Comparison of ENCODE assay signal across 15 mouse cellular contexts in genomic region chr17:45087022-45087421, GRCm38 (mm10).
DNase-seq lines count a peak whose midpoint lies in the region; ATAC-seq and TF ChIP-seq lines count a peak whose summit lies in the region.
"Had no signal": no experiment of that assay in that cellular context is flagged by ENCODE, and none has a peak within 500 bp of the region (broad histone marks: within the 10 kb centered on the region; RNA-seq: fewer than 3 reads in every experiment).

No protein-coding gene starts in this region.

- no peak overlapping the region for H3K9ac ChIP-seq in lung, postnatal 0 days (replicated peaks; ENCODE audit: low read depth)
- no peak overlapping the region for H3K9ac ChIP-seq in neural tube, embryonic 15.5 days (replicated peaks)
- H3K9ac ChIP-seq: embryonic facial prominence, embryonic 15.5 days; heart, embryonic 15.5 days; hindbrain, embryonic 15.5 days; midbrain, embryonic 13.5 days had no signal

- no peaks in the 10 kb centered on the region for H3K27me3 ChIP-seq in lung, postnatal 0 days (replicated peaks; ENCODE audit: insufficient read depth, low read length)
- no peaks in the 10 kb centered on the region for H3K27me3 ChIP-seq in neural tube, embryonic 15.5 days (replicated peaks)
- H3K27me3 ChIP-seq: embryonic facial prominence, embryonic 15.5 days; heart, embryonic 15.5 days; hindbrain, embryonic 15.5 days; midbrain, embryonic 13.5 days had no signal

- no peak for TF ChIP-seq POLR2A in lung, adult 2 months (IDR thresholded peaks at IDR 0.05; ENCODE audit: borderline replicate concordance, extremely low read depth, low read depth, low read length)

- H3K4me1 ChIP-seq in lung, postnatal 0 days (ENCODE audit: insufficient read depth, low read depth, low read length): no peaks in the 10 kb centered on the region
- H3K4me1 ChIP-seq in lung, adult 2 months (ENCODE audit: control insufficient read depth, insufficient read depth, low read length): no peaks in the 10 kb centered on the region
- peaks cover 2% of the 10 kb centered on the region for H3K4me1 ChIP-seq in neural tube, embryonic 15.5 days
- H3K4me1 ChIP-seq: heart, embryonic 15.5 days; midbrain, embryonic 13.5 days had no signal

- WGBS in lung, postnatal 0 days: 42% methylated on average over 5 of the region's 5 CpGs
- 64% methylated on average over 5 of the region's 5 CpGs for WGBS in lung, adult 2 months
- 80% methylated on average over 5 of the region's 5 CpGs for WGBS in neural tube, embryonic 15.5 days

- DNase-seq in adrenal gland, adult 2 months: peak; percentile 8
- DNase-seq in adrenal gland, adult 18-20 months (ENCODE audit: low spot score in 2 of 2): no peak
- DNase-seq in lung, postnatal 0 days (ENCODE audit: low spot score): peak; percentile 14
- DNase-seq in lung, adult 2 months: no peak
- DNase-seq in kidney, postnatal 10 days: peak; percentile 58
- peak; percentile 45 for DNase-seq in urinary bladder, postnatal 25 days (ENCODE audit: low spot score)
- DNase-seq in right cerebral cortex, adult 18-20 months: no peak
- DNase-seq: cerebellum, adult 8-10 months; gastrocnemius, postnatal 25 days; lung, postnatal 10 days had no signal

- TF ChIP-seq CTCF in lung, postnatal 0 days (IDR thresholded peaks at IDR 0.05): no peak
- TF ChIP-seq CTCF in lung, adult 2 months (IDR thresholded peaks at IDR 0.05; ENCODE audit: insufficient read depth, low read length): no peak

- no peak for ATAC-seq in lung, postnatal 0 days
- ATAC-seq in neural tube, embryonic 15.5 days (ENCODE audit: low FRiP score): no peak
- ATAC-seq: midbrain, embryonic 13.5 days had no signal

- no peaks in the 10 kb centered on the region for H3K9me3 ChIP-seq in lung, postnatal 0 days (ENCODE audit: low read length)
- H3K9me3 ChIP-seq in neural tube, embryonic 15.5 days (replicated peaks): no peaks in the 10 kb centered on the region
- H3K9me3 ChIP-seq: embryonic facial prominence, embryonic 15.5 days; heart, embryonic 15.5 days; hindbrain, embryonic 15.5 days; midbrain, embryonic 13.5 days had no signal

- no peak for TF ChIP-seq EP300 in lung, postnatal 0 days (IDR thresholded peaks at IDR 0.05)

- no peaks in the 10 kb centered on the region for H3K36me3 ChIP-seq in lung, postnatal 0 days (ENCODE audit: insufficient read depth, low read length)
- no peaks in the 10 kb centered on the region for H3K36me3 ChIP-seq in neural tube, embryonic 15.5 days
- H3K36me3 ChIP-seq: embryonic facial prominence, embryonic 15.5 days; heart, embryonic 15.5 days; hindbrain, embryonic 15.5 days; midbrain, embryonic 13.5 days had no signal

- no peak overlapping the region for H3K27ac ChIP-seq in lung, postnatal 0 days (ENCODE audit: low read length)
- H3K27ac ChIP-seq in neural tube, embryonic 15.5 days (replicated peaks): no peak overlapping the region
- H3K27ac ChIP-seq: embryonic facial prominence, embryonic 15.5 days; heart, embryonic 15.5 days; hindbrain, embryonic 15.5 days; midbrain, embryonic 13.5 days had no signal

- H3K4me3 ChIP-seq in lung, postnatal 0 days (ENCODE audit: low read depth, low read length): no peak overlapping the region
- H3K4me3 ChIP-seq in lung, adult 2 months (replicated peaks; ENCODE audit: extremely low read depth, low read depth, low read length): no peak overlapping the region
- H3K4me3 ChIP-seq in neural tube, embryonic 15.5 days (replicated peaks): no peak overlapping the region
- H3K4me3 ChIP-seq: embryonic facial prominence, embryonic 15.5 days; heart, embryonic 15.5 days; hindbrain, embryonic 15.5 days; midbrain, embryonic 13.5 days had no signal

- H3K4me2 ChIP-seq in lung, postnatal 0 days (replicated peaks; ENCODE audit: low read depth, low read length): no peak overlapping the region
- no peak overlapping the region for H3K4me2 ChIP-seq in neural tube, embryonic 15.5 days
- H3K4me2 ChIP-seq: embryonic facial prominence, embryonic 15.5 days; heart, embryonic 15.5 days; hindbrain, embryonic 15.5 days; midbrain, embryonic 13.5 days had no signal

Comparison
In these comparisons a context has a peak if more than half of its experiments do, and no peak if none do; other contexts are left out.
1. DNase-seq: peak in adrenal gland, adult 2 months (single experiment), lung, postnatal 0 days (single experiment), kidney, postnatal 10 days (single experiment) and urinary bladder, postnatal 25 days (single experiment); none in adrenal gland, adult 18-20 months (0 of 2), lung, adult 2 months (single experiment) and right cerebral cortex, adult 18-20 months (single experiment).